Mouse (Mus musculus): ENCODE data around the gene Adcy2.

Gene Adcy2

GRCm38 (mm10) chr13:68998918-68999801, at the start of gene Adcy2:
Gene Adcy2, minus strand, starts transcription at chr13:68999541.
- peak in 1 of 2 experiments; percentile 20 for DNase-seq

- no peak for DNase-seq
These were observed 37.8 kb upstream of the Adcy2 start for GRCm38 (mm10) chr13:69036991-69037597.

GRCm38 (mm10) chr13:69034621-69035020, 35.3 kb upstream of the Adcy2 start:
- no peak for DNase-seq

GRCm38 (mm10) chr13:69033532-69033931, 34.2 kb upstream of the Adcy2 start:
- no peak for DNase-seq

- DNase-seq: no peak
These were observed 29.9 kb upstream of the Adcy2 start for GRCm38 (mm10) chr13:69029078-69029757.

GRCm38 (mm10) chr13:69024964-69025363, 25.6 kb upstream of the Adcy2 start:
- no peak for DNase-seq

GRCm38 (mm10) chr13:69023239-69023638, 23.9 kb upstream of the Adcy2 start:
- DNase-seq: no peak

- DNase-seq: no peak
These were observed 21.2 kb upstream of the Adcy2 start for GRCm38 (mm10) chr13:69020574-69020973.

- DNase-seq: peak; percentile 34 to 38
These were observed 7.6 kb upstream of the Adcy2 start for GRCm38 (mm10) chr13:69006915-69007314.

GRCm38 (mm10) chr13:69006091-69006490, 6.8 kb upstream of the Adcy2 start:
- DNase-seq: no peak

GRCm38 (mm10) chr13:69004406-69004805, 5.1 kb upstream of the Adcy2 start:
- no peak for DNase-seq

GRCm38 (mm10) chr13:69002631-69003030, 3.3 kb upstream of the Adcy2 start:
- DNase-seq: no peak

- peak; percentile 14 to 23 for DNase-seq
These were observed 2.8 kb upstream of the Adcy2 start for GRCm38 (mm10) chr13:69002173-69002572.

- no peak for DNase-seq
These were observed 485 bp upstream of the Adcy2 start for GRCm38 (mm10) chr13:68999826-69000225.

- DNase-seq: no peak
These were observed 803 bp downstream of the Adcy2 start for GRCm38 (mm10) chr13:68998558-68998917.

GRCm38 (mm10) chr13:68997821-68998551, 1.4 kb downstream of the Adcy2 start:
- no peak for DNase-seq

GRCm38 (mm10) chr13:68997386-68997785, 2.0 kb downstream of the Adcy2 start:
- DNase-seq: no peak

- DNase-seq: no peak
These were observed 2.7 kb downstream of the Adcy2 start for GRCm38 (mm10) chr13:68996661-68997060.

- DNase-seq: no peak
These were observed 13.6 kb downstream of the Adcy2 start for GRCm38 (mm10) chr13:68985789-68986188.

- DNase-seq: no peak
These were observed 15.3 kb downstream of the Adcy2 start for GRCm38 (mm10) chr13:68984000-68984399.

- DNase-seq: no peak
These were observed 18.3 kb downstream of the Adcy2 start for GRCm38 (mm10) chr13:68981048-68981447.

- DNase-seq: no peak
These were observed 26.2 kb downstream of the Adcy2 start for GRCm38 (mm10) chr13:68973143-68973542.

- DNase-seq: no peak
These were observed 37.8 kb downstream of the Adcy2 start for GRCm38 (mm10) chr13:68961580-68961979.
